Mouse (Mus musculus) erythroblast, embryonic 14.5 days (primary cell): ENCODE measurements around the gene Gm21887. TPM values are rescaled to one million over a fixed set of nuclear protein-coding genes. Genes with fewer than 3 reads are reported as not detected.
A peak's percentile ranks its signal among the peaks of the same experiment; 100 is the strongest.
"Not testable (repeated sequence)": the region's sequence is repeated elsewhere in the genome, so short reads cannot be mapped to it uniquely, and the experiment has no call there.

Experiments
- H3K27me3 ChIP-seq: 2 replicates; pipeline ENCODE4 v1.6.1; 2012; ENCODE audit warnings: inconsistent platforms; ENCODE audit not compliant: control insufficient read depth
- H3K36me3 ChIP-seq: 2 replicates; pipeline ENCODE4 v1.6.1; 2012; ENCODE audit warnings: mild to moderate bottlenecking, inconsistent platforms; ENCODE audit not compliant: control insufficient read depth
- H3K4me1 ChIP-seq: 2 replicates; pipeline ENCODE4 v1.6.1; 2012; ENCODE audit warnings: inconsistent platforms; ENCODE audit not compliant: control insufficient read depth
- H3K4me3 ChIP-seq: replicated peaks from 2 replicates; pipeline ENCODE3; 2012; ENCODE audit warnings: moderate library complexity, mild to moderate bottlenecking, inconsistent platforms
- H3K9me3 ChIP-seq: 2 replicates; pipeline ENCODE4 v1.6.1; 2012; ENCODE audit warnings: low read length, inconsistent platforms, mixed read lengths; ENCODE audit not compliant: control insufficient read depth
- polyA plus RNA-seq: library from polyadenylated mRNA; stranded (reverse); fragments of >175 nt; gene quantifications from 2 replicates; pipeline ENCODE4 v1.2.3, GENCODE M21; 2012

Gm21887 gene
- polyA plus RNA-seq, 1 experiment: 279 TPM

DNA sequence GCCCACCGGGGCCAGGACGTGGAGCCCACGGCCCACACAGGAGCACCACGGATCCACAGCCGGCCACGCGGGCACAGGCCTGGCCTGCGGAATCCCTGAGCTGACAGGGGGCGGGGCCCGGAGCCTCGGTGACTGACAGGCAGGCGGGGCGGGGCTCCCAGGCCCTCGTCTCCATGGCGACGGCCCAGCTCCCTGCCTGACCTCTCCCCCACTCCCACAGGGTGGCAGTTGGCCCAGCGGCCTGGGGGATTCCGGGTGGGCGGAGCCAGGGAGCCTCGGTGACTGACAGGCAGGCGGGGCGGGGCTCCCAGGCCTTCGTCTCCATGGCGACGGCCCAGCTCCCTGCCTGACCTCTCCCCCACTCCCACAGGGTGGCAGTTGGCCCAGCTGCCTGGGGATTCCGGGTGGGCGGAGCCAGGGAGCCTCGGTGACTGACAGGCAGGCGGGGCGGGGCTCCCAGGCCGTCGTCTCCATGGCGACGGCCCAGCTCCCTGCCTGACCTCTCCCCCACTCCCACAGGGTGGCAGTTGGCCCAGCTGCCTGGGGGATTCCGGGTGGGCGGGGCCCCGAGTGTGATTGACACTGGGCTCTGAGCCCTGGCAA lies 11.5 kb upstream of the Gm21887 start:
- Histone ChIP-seq H3K27me3 (peaks cover 38% of the 10 kb centered on the region), H3K36me3 (peaks cover 14% of the 10 kb centered on the region), H3K4me1 (peaks cover 17% of the 10 kb centered on the region), H3K4me3 (peak overlapping the region; percentile 46), H3K9me3 (peaks cover 62% of the 10 kb centered on the region)

DNA sequence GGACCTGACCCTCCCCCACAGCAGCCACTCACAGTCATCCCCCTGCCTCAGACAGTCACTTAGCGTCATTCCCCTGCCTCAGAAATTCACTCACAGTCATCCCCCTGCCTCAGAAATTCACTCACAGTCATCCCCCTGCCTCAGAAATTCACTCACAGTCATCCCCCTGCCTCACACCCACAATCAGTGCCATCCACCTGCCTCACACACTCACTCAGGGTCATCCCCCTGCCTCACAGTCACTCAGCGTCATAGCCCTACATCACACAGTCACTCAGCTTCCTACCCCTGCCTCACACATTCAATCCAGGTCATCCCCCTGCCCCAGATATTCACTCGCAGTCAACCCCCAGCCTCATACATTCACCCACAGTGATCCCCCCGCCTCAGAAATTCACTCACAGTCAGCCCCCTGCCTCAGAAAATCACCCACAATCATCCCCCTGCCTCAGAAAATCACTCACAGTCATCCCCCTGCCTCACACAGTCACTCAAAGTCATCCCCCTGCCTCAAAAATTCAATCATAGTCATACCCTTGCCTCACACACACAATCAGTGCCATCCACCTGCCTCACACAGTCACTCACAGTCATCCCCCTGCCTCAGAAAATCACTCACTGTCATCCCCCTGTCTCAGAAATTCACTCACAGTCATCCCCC lies 10.8 kb upstream of the Gm21887 start:
- peaks cover 17% of the 10 kb centered on the region for H3K4me1 ChIP-seq
- H3K27me3 ChIP-seq: peaks cover 31% of the 10 kb centered on the region
- H3K4me3 ChIP-seq: not testable (repeated sequence)
- peaks cover 14% of the 10 kb centered on the region for H3K36me3 ChIP-seq
- peaks cover 58% of the 10 kb centered on the region for H3K9me3 ChIP-seq

DNA sequence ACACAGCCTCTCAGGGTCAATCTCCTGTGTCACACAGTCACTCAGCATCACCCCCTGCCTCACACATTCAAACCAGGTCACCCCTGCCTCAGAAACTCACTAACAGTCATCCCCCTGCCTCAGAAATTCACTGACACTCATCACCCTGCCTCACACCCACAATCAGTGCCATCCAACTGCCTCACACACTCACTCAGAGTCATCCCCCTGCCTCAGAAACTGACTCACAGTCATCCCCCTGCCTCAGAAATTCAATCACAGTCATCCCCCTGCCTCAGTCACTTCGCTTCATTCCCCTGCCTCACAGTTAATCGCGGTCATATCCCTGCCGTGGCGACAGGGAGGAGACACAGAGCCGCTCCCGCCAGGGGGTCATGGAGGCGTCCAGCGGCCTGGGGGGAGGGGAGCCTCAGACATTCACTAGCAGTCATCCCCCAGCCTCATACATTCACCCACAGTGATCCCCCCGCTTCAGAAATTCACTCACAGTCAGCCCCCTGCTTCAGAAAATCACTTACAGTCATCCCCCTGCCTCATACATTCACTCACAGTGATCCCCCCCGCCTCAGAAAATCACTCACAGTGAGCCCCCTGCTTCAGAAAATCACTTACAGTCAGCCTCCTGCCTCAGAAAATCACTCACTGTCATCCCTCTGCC lies 10.1 kb upstream of the Gm21887 start:
- H3K9me3 ChIP-seq: peaks cover 54% of the 10 kb centered on the region
- H3K36me3 ChIP-seq: peaks cover 11% of the 10 kb centered on the region
- peaks cover 25% of the 10 kb centered on the region for H3K27me3 ChIP-seq
- not testable (repeated sequence) for H3K4me3 ChIP-seq
- H3K4me1 ChIP-seq: peaks cover 15% of the 10 kb centered on the region

DNA sequence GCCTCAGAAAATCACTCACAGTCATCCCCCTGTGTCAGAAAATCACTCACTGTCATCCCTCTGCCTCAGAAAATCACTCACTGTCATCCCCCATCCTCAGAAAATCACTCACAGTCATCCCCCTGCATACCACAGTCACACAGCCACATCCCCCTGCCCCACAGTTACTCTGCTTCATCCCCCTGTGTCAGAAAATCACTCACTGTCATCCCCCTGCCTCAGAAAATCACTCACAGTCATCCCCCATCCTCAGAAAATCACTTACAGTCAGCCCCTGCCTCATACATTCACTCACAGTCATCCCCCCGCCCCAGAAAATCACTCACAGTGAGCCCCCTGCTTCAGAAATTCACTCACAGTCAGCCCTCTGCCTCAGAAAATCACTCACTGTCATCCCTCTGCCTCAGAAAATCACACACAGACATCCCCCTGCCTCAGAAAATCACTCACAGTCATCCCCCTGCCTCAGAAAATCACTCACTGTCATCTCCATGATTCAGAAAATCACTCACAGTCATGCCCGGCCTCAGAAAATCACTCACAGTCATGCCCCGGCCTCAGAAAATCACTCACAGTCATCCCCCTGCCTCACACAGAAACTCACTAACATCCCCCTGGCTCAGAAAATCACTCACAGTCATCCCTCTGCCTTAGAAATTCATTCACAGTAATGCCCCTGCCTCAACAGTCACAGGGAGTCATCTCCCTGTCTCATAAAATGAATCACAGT lies 9.4 kb upstream of the Gm21887 start:
- Histone ChIP-seq H3K36me3 (peaks cover 11% of the 10 kb centered on the region), H3K27me3 (peaks cover 21% of the 10 kb centered on the region), H3K9me3 (peaks cover 50% of the 10 kb centered on the region), H3K4me1 (peaks cover 15% of the 10 kb centered on the region)
- H3K4me3 ChIP-seq: not testable (repeated sequence)

DNA sequence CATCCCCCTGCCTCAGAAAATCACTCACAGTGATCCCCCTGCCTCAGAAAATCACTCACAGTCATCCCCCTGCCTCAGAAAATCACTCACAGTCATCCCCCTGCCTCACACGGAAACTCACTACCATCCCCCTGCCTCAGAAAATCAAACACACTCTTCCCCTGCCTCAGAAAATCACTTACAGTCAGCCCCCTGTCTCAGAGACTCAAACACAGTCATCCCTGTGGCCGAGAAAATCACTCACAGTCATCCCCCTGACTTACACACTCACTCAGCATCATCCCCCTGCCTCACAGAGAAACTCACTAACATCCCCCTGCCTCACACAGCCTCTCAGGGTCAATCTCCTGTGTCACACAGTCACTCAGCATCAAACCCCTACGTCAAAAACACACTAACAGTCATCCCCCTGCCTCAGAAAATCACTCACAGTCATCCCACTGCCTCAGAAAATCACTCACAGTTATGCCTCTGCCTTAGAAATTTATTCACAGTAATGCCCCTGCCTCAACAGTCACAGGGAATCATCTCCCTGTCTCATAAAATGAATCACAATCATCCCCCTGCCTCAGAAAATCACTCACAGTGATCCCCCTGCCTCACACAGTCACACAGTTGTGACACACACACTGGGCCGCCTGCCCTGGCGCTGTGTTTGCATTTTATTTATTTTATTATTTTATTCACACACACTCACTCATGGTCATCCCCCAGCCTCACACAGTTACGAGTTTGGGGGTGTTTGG lies 8.6 kb upstream of the Gm21887 start:
- H3K4me3 ChIP-seq: not testable (repeated sequence)
- Histone ChIP-seq H3K9me3 (peaks cover 50% of the 10 kb centered on the region), H3K4me1 (peaks cover 15% of the 10 kb centered on the region), H3K27me3 (peaks cover 16% of the 10 kb centered on the region), H3K36me3 (peaks cover 11% of the 10 kb centered on the region)

DNA sequence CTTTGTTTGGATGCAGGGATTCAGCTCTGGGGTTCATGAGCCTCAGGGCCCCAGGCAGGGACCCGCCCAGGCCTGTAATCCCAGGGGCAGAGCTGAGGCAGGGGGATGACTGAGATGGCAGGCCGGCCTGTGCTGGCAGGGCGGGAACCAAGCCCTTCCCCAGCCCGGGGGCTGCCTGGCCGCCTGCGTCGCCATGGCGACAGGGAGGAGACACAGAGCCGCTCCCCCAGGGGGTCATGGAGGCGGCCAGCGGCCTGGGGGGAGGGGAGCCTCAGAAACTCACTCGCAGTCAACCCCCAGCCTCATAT lies 8.1 kb upstream of the Gm21887 start:
- Histone ChIP-seq H3K27me3 (peaks cover 13% of the 10 kb centered on the region), H3K4me1 (peaks cover 15% of the 10 kb centered on the region), H3K9me3 (peaks cover 48% of the 10 kb centered on the region)
- not testable (repeated sequence) for H3K36me3 ChIP-seq, H3K4me3 ChIP-seq

DNA sequence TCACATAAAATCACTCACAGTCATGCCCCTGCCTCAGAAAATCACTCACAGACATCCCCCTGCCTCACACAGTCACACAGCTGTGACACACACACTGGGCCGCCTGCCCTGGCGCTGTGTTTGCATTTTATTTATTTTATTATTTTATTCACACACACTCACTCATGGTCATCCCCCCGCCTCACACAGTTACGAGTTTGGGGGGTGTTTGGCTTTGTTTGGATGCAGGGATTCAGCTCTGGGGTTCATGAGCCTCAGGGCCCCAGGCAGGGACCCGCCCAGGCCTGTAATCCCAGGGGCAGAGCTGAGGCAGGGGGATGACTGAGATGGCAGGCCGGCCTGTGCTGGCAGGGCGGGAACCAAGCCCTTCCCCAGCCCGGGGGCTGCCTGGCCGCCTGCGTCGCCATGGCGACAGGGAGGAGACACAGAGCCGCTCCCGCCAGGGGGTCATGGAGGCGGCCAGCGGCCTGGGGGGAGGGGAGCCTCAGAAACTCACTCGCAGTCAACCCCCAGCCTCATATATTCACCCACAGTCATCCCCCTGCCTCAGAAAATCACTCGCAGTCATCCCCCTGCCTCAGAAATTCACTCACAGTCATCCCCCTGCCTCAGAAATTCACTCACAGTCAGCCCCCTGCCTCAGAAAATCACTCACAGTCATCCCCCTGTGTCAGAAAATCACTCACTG lies 6.8 kb upstream of the Gm21887 start:
- H3K36me3 ChIP-seq, H3K4me1 ChIP-seq, H3K27me3 ChIP-seq: not testable (repeated sequence)
- H3K4me3 ChIP-seq: peak overlapping the region; percentile 3
- peaks cover 47% of the 10 kb centered on the region for H3K9me3 ChIP-seq

DNA sequence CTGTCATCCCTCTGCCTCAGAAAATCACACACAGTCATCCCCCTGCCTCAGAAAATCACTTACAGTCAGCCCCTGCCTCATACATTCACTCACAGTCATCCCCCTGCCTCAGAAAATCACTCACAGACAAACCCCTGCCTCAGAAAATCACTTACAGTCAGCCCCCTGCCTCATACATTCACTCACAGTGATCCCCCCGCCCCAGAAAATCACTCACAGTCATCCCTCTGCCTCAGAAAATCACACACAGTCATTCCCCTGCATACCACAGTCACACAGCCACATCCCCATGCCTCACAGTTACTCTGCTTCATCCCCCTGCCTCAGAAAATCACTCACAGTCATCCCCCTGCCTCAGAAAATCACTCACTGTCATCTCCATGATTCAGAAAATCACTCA lies 5.9 kb upstream of the Gm21887 start:
- not testable (repeated sequence) for H3K36me3 ChIP-seq, H3K4me1 ChIP-seq, H3K4me3 ChIP-seq, H3K27me3 ChIP-seq
- H3K9me3 ChIP-seq: peaks cover 48% of the 10 kb centered on the region

DNA sequence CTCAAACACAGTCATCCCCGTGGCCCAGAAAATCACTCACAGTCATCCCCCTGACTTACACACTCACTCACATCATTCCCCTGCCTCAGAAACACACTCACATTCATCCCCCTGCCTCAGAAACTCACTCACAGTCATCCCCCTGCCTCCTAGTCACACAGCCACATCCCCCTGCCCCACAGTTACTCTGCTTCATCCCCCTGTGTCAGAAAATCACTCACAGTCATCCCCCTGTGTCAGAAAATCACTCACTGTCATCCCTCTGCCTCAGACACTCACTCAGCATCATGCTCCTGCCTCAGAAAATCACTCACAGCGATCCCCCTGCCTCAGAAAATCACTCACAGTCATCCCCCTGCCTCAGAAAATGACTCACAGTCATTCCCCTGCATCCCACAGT lies 5.2 kb upstream of the Gm21887 start:
- H3K4me1 ChIP-seq, H3K27me3 ChIP-seq, H3K4me3 ChIP-seq, H3K36me3 ChIP-seq: not testable (repeated sequence)
- peaks cover 52% of the 10 kb centered on the region for H3K9me3 ChIP-seq

DNA sequence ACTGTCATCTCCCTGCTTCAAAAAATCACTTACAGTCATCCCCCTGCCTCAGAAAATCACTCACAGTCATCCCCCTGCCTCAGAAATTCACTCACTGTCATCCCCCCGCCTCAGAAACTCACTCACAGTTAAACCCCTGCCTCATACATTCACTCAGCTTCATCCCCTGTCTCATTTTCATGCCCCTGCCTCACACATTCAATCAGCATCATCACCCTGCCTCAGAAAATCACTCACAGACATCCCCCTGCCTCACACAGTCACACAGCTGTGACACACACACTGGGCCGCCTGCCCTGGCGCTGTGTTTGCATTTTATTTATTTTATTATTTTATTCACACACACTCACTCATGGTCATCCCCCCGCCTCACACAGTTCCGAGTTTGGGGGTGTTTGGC lies 4.7 kb upstream of the Gm21887 start:
- not testable (repeated sequence) for H3K27me3 ChIP-seq, H3K4me3 ChIP-seq, H3K4me1 ChIP-seq, H3K36me3 ChIP-seq
- peaks cover 55% of the 10 kb centered on the region for H3K9me3 ChIP-seq

DNA sequence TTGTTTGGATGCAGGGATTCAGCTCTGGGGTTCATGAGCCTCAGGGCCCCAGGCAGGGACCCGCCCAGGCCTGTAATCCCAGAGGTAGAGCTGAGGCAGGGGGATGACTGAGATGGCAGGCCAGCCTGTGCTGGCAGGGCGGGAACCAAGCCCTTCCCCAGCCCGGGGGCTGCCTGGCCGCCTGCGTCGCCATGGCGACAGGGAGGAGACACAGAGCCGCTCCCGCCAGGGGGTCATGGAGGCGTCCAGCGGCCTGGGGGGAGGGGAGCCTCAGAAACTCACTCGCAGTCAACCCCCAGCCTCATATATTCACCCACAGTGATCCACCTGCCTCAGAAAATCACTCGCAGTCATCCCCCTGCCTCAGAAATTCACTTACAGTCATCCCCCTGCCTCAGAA lies 4.3 kb upstream of the Gm21887 start:
- peaks cover 58% of the 10 kb centered on the region for H3K9me3 ChIP-seq
- not testable (repeated sequence) for H3K27me3 ChIP-seq

DNA sequence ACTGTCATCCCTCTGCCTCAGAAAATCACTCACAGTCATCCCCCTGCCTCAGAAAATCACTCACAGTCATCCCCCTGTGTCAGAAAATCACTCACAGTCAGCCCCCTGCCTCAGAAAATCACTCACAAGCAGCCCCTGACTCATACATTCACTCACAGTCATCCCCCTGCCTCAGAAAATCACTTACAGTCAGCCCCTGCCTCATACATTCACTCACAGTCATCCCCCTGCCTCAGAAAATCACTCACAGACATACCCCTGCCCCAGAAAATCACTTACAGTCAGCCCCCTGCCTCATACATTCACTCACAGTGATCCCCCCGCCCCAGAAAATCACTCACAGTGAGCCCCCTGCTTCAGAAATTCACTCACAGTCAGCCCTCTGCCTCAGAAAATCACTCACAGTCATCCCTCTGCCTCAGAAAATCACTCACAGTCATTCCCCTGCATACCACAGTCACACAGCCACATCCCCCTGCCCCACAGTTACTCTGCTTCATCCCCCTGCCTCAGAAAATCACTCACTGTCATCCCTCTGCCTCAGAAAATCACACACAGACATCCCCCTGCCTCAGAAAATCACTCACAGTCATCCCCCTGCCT lies 3.7 kb upstream of the Gm21887 start:
- not testable (repeated sequence) for H3K4me3 ChIP-seq, H3K4me1 ChIP-seq, H3K36me3 ChIP-seq
- Histone ChIP-seq H3K9me3 (peaks cover 58% of the 10 kb centered on the region), H3K27me3 (peaks cover 12% of the 10 kb centered on the region)

More for the DNA sequence above, 4.3 kb upstream of the Gm21887 start:
- not testable (repeated sequence) for H3K4me3 ChIP-seq, H3K4me1 ChIP-seq, H3K36me3 ChIP-seq

DNA sequence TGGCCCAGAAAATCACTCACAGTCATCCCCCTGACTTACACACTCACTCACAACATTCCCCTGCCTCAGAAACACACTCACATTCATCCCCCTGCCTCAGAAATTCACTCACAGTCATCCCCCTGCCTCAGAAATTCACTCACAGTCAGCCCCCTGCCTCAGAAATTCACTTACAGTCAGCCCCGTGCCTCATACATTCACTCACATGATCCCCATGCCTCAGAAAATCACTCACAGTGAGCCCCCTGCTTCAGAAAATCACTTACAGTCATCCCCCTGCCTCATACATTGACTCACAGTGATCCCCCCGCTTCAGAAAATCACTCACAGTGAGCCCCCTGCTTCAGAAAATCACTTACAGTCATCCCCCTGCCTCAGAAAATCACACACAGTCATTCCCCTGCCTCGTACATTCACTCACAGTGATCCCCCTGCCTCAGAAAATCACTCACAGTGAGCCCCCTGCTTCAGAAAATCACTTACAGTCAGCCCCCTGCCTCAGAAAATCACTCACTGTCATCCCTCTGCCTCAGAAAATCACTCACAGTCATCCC lies 2.7 kb upstream of the Gm21887 start:
- H3K9me3 ChIP-seq: peaks cover 61% of the 10 kb centered on the region
- peaks cover 15% of the 10 kb centered on the region for H3K27me3 ChIP-seq
- H3K4me1 ChIP-seq, H3K4me3 ChIP-seq: not testable (repeated sequence)
- peaks cover 12% of the 10 kb centered on the region for H3K36me3 ChIP-seq
